Mouse (Mus musculus) liver, adult 10 weeks (tissue): ENCODE measurements around the gene Olfr976. TPM values are rescaled to one million over a fixed set of nuclear protein-coding genes. Genes with fewer than 3 reads are reported as not detected.

Source experiments
- polyA plus RNA-seq: library from polyadenylated mRNA; stranded (reverse); fragments of 350-450 nt; fragmentation: Illumina TruSeq; extraction: RNeasy Lipid Tissue Mini Kit (QIAGEN cat#74804); gene quantifications from one replicate; pipeline ENCODE4 v1.2.3, GENCODE M21; 2014; ENCODE audit warnings: low read depth, low replicate concordance

Olfr976 gene
- not detected for polyA plus RNA-seq

DNA sequence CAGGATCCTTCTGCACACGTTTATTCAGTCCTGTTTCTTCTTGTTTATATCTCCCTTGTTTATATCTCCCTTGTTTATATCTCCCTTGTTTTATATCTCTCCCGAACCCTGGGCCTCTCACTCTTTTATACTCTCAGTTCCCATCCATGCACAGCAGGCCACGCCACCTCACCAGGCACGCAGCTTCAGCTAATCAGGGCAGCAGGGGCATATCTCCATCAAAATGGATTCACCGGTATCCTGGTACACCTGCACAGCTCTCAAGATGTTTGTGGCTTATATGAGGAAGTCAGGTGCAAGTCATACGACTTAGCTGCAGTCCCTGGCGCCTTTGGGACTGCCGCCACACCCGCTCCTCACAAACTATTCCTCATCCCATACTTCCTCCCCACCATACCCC is at the start of gene Olfr976:
Olfr976 (minus strand) TSS at position 101 of the 400 bp plus-strand sequence.

GRCm38 (mm10) chr9:40009482-40009881 is 48.5 kb upstream of the Olfr976 start, which contains the start of gene Olfr980:
Olfr980 (minus strand) TSS chr9:40009582.

GRCm38 (mm10) chr9:40003365-40003764 is 42.4 kb upstream of the Olfr976 start, which contains the start of gene Olfr979:
Olfr979 (minus strand) TSS chr9:40003465.

DNA sequence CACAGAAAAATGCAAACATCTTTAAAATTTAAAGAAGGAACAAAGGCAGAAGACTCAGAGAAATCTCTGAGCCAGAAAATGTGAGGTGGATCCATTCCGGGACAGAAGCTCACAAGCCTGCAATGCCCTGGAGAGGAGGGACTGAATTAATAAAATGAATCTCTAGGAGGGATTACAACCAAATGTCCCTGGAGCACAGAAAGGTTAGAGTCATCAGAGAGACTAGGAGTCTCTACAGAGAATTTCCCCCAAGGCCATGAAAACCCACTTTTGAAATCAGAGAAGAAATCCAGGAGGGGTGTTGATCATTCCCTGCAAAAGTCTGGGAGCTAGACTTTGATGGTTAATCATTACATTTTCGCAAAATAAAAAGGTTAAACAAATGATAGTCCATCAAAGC is 30.9 kb upstream of the Olfr976 start, which contains the start of gene Olfr978:
Olfr978 (plus strand) TSS at position 301 of the 400 bp plus-strand sequence.

DNA sequence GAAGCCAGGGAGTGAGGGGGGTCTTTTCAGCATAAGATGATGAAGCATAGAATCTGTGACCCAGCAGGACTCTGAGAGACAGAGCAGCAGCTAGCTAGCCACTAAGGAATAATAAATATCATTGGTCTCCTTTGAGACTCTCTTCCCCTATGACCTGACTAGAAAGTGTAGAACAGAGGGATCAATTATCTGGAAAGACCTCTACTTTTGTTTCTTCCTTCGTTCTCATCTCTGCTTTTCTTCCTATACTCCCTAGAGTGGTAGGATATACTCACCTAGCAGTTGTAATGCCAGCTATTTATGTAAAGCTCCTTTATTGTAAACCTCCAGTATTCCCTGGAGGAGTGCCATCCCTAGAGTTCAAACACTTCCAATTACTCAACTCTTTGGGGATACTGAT is 9.0 kb downstream of the Olfr976 start, which contains the start of gene Olfr975:
Olfr975 (minus strand) TSS at position 101 of the 400 bp plus-strand sequence.

DNA sequence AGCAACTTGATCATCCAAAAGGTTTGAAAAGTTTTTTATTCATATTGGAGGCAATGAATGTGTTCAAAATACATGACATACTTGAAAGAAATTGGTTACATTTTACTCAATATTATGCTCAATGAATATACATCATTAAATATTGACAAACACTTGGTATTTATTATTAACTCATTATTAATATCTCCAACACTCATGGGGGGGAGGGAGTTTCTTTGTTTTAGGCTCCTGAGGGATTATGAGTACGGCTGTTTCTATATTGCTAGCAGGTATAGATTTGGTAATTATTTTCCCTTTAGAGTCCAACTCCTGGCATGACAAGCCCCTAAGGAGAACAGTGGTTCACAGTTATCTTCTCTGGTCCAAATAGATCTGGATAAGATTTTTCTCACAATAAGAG is 23.7 kb downstream of the Olfr976 start, which contains the start of gene Olfr974:
Olfr974 (plus strand) TSS at position 301 of the 400 bp plus-strand sequence.

DNA sequence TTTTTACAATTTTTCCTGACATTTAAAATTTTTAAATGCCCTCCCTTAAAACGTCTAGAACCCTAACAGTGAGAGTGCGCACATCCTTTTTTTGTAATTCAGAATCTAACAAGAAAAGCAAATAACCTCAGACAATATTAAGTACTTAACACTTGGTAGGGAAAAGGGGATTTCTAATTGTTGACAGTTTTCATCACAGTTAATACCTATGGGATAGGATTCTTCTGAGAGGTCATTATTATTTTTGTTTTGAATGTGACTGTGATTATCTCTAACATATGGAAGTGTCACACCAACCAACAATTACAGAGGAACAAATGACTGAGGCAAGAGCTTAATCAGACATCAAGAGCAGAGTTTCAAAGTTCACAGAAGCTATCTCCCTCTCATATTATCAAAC is 53.9 kb downstream of the Olfr976 start, which contains the start of gene Olfr229:
Olfr229 (plus strand) TSS at position 301 of the 400 bp plus-strand sequence.

Other genes with a start within 250 kb of the Olfr976 start
- not detected for gene Olfr965, start 249.8 kb downstream of the Olfr976 start, polyA plus RNA-seq
- not detected for gene Olfr150, start 230.2 kb downstream of the Olfr976 start, polyA plus RNA-seq
- not detected for gene Olfr967, start 214.9 kb downstream of the Olfr976 start, polyA plus RNA-seq
- gene Olfr968, start 177.9 kb downstream of the Olfr976 start, polyA plus RNA-seq = not detected
- not detected for gene Olfr969, start 170.2 kb downstream of the Olfr976 start, polyA plus RNA-seq
- gene Olfr970, start 152.3 kb downstream of the Olfr976 start, polyA plus RNA-seq = not detected
- not detected for gene Olfr971, start 124.3 kb downstream of the Olfr976 start, polyA plus RNA-seq
- not detected for gene Olfr972, start 94.7 kb downstream of the Olfr976 start, polyA plus RNA-seq
- not detected for gene Olfr229, start 53.8 kb downstream of the Olfr976 start, polyA plus RNA-seq
- not detected for gene Olfr974, start 23.6 kb downstream of the Olfr976 start, polyA plus RNA-seq
- gene Olfr975, start 9.1 kb downstream of the Olfr976 start, polyA plus RNA-seq = not detected
- gene Olfr978, start 31.0 kb upstream of the Olfr976 start, polyA plus RNA-seq = not detected
- not detected for gene Olfr979, start 42.3 kb upstream of the Olfr976 start, polyA plus RNA-seq
- gene Olfr980, start 48.4 kb upstream of the Olfr976 start, polyA plus RNA-seq = not detected
- gene Olfr981, start 60.3 kb upstream of the Olfr976 start, polyA plus RNA-seq = not detected
- not detected for gene Olfr982, start 112.7 kb upstream of the Olfr976 start, polyA plus RNA-seq
- gene Olfr983, start 132.5 kb upstream of the Olfr976 start, polyA plus RNA-seq = not detected
- not detected for gene Olfr984, start 153.1 kb upstream of the Olfr976 start, polyA plus RNA-seq
- gene Olfr985, start 169.1 kb upstream of the Olfr976 start, polyA plus RNA-seq = not detected
- gene Tmem225, start 187.0 kb upstream of the Olfr976 start, polyA plus RNA-seq = not detected
- not detected for gene Olfr986, start 219.8 kb upstream of the Olfr976 start, polyA plus RNA-seq
- gene Zfp202, start 231.2 kb upstream of the Olfr976 start, polyA plus RNA-seq = 0.74 TPM